Mouse (Mus musculus) embryonic facial prominence, embryonic 13.5 days (tissue): ENCODE measurements around the gene Parpbp. TPM values are rescaled to one million over a fixed set of nuclear protein-coding genes. Genes with fewer than 3 reads are reported as not detected.
A peak's percentile ranks its signal among the peaks of the same experiment; 100 is the strongest.

Source experiments
- ATAC-seq: fragments of 200-750 bp; cut with Nextera tagmentation; 2 replicates; pipeline ENCODE4 v1.8.0; 2017; ENCODE audit warnings: low read depth; ENCODE audit not compliant: insufficient number of reproducible peaks, insufficient read depth, low FRiP score, low TSS enrichment
- H3K27ac ChIP-seq: fragments of 300-500 bp; sonication (generic); 2 replicates; pipeline ENCODE4 v1.5.1; 2015; ENCODE audit warnings: moderate library complexity, mild to moderate bottlenecking, inconsistent platforms
- H3K27me3 ChIP-seq: fragments of 300-500 bp; sonication (generic); 2 replicates; pipeline ENCODE4 v1.6.1; 2015; ENCODE audit warnings: mild to moderate bottlenecking, inconsistent platforms
- H3K36me3 ChIP-seq: fragments of 300-500 bp; sonication (generic); 2 replicates; pipeline ENCODE4 v1.6.1; 2015; ENCODE audit warnings: mild to moderate bottlenecking, inconsistent platforms
- H3K4me1 ChIP-seq: fragments of 300-500 bp; sonication (generic); 2 replicates; pipeline ENCODE4 v1.6.1; 2015; ENCODE audit warnings: inconsistent platforms
- H3K4me2 ChIP-seq: fragments of 300-500 bp; sonication (generic); 2 replicates; pipeline ENCODE4 v1.6.1; 2015; ENCODE audit warnings: moderate library complexity, mild to moderate bottlenecking, inconsistent platforms
- H3K4me3 ChIP-seq: fragments of 300-500 bp; sonication (generic); 2 replicates; pipeline ENCODE4 v1.5.1; 2015; ENCODE audit warnings: mild to moderate bottlenecking, inconsistent platforms
- H3K9ac ChIP-seq: fragments of 300-500 bp; sonication (generic); 2 replicates; pipeline ENCODE4 v1.6.1; 2015; ENCODE audit warnings: mild to moderate bottlenecking, inconsistent platforms
- H3K9me3 ChIP-seq: fragments of 300-500 bp; sonication (generic); 2 replicates; pipeline ENCODE4 v1.6.1; 2016; ENCODE audit warnings: inconsistent platforms
- WGBS: fragments of 180-500 bp; shearing (Covaris S2); methylation state at CpG from one replicate; pipeline ENCODE4 v1.1.7; 2015; ENCODE audit warnings: mixed read lengths; 5-methylcytosine and 5-hydroxymethylcytosine counted together
- polyA plus RNA-seq: library from polyadenylated mRNA; unstranded; fragments of >200 nt; fragmentation: Nextera tagmentation; extraction: Ambion mirVana; gene quantifications from 2 replicates; pipeline ENCODE4 v1.2.1, GENCODE M21; 2015

Parpbp gene
- 10.6 and 11.9 TPM in 2 replicates for polyA plus RNA-seq

DNA sequence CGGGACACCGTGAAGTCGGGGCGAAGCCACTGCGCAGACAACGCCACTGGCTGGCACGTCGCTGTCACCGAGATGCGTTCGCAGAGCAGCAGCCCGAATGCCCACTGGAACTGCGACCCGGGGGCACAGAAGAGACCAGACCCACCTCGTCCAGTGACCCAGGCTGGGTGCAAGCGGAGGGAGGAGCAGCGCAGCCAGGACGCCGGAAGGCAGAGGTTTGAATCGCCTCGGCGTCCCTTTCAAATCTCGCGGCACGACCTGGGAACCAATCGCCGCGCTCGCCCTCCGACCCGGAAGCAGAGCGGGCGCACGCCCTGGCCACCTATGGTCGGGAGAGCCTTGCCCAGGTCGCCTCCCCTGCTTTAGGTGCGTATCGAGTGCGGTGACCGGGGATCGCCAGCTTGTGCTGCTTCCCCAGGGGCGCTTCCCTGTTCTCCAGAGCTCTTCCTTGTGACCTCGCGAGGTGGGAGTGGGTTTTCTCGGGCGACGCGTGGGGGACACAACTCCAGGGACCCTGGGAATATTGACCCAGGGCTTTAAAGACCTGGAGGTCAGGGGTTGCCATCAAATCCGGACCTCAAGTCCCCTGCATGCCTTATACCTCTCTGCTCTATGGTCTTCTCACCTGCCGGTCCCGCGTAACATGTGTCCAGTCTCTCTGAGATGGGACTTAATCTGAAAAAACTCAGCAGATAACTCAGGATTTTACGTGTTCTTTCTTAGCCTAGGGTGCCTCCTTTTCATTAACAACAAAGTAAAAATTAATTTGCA is at the start of gene Parpbp, which contains the start of gene Nup37:
Parpbp (minus strand) TSS at position 235 of the 771 bp plus-strand sequence.
Nup37 (plus strand) TSS at position 286 of the 771 bp plus-strand sequence.
- H3K4me3 ChIP-seq: peak within 1 kb of the TSS; percentile 68
- no peak within 1 kb of the TSS for H3K27ac ChIP-seq
- peak within 1 kb of the TSS; percentile 88 for H3K4me2 ChIP-seq
- peaks cover 24% of the 10 kb centered on the region for H3K4me1 ChIP-seq
- H3K36me3 ChIP-seq: peaks cover 29% of the 10 kb centered on the region
- no peaks in the 10 kb centered on the region for H3K9me3 ChIP-seq
- H3K27me3 ChIP-seq: no peaks in the 10 kb centered on the region
- under 1% methylated on average over 53 of the region's 53 CpGs for WGBS
- peak within 1 kb of the TSS; percentile 79 for H3K9ac ChIP-seq
- ATAC-seq: peak; percentile 84; the same call in 1 of the 2 replicates

- Histone ChIP-seq H3K9ac (no peak overlapping the region), H3K9me3 (no peaks in the 10 kb centered on the region), H3K4me3 (no peak overlapping the region), H3K27ac (no peak overlapping the region), H3K4me1 (no peaks in the 10 kb centered on the region), H3K27me3 (no peaks in the 10 kb centered on the region), H3K36me3 (peaks cover 18% of the 10 kb centered on the region), H3K4me2 (no peak overlapping the region)
- no peak for ATAC-seq
- 62% methylated on average over 7 of the region's 7 CpGs for WGBS
Observed at GRCm38 (mm10) chr10:88167438-88168077, 20.8 kb upstream of the Parpbp start.

- no peak overlapping the region for H3K9ac ChIP-seq
- H3K27me3 ChIP-seq: no peaks in the 10 kb centered on the region
- no peak for ATAC-seq
- no peaks in the 10 kb centered on the region for H3K4me1 ChIP-seq
- no peak overlapping the region for H3K27ac ChIP-seq
- peaks cover 26% of the 10 kb centered on the region for H3K36me3 ChIP-seq
- H3K4me3 ChIP-seq: no peak overlapping the region
- no peak overlapping the region for H3K4me2 ChIP-seq
- WGBS: 89% methylated on average over 3 of the region's 3 CpGs
- H3K9me3 ChIP-seq: no peaks in the 10 kb centered on the region
Observed at GRCm38 (mm10) chr10:88166158-88166557, 19.4 kb upstream of the Parpbp start.

DNA sequence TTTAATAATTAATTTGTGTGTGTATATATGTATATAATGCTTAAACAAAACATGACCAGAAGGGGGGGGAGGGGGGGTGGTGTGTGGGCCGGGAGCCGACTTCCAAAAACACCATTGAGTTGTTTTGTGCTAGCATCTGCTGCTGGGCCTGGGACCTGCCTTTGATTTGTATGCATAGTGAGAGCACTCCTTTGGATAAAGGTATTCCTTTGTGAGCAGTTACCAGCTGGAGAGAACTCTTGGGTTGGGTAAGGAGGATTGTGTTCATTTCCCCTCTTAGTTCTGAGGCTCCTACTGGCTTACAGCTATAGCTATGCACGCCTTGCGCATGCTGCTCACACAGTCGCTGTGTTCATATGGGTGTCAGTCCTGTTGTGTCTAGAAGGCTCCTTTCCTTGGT is 15.9 kb upstream of the Parpbp start:
- no peak for ATAC-seq
- no peak overlapping the region for H3K27ac ChIP-seq
- 95% methylated on average over 5 of the region's 5 CpGs for WGBS

DNA sequence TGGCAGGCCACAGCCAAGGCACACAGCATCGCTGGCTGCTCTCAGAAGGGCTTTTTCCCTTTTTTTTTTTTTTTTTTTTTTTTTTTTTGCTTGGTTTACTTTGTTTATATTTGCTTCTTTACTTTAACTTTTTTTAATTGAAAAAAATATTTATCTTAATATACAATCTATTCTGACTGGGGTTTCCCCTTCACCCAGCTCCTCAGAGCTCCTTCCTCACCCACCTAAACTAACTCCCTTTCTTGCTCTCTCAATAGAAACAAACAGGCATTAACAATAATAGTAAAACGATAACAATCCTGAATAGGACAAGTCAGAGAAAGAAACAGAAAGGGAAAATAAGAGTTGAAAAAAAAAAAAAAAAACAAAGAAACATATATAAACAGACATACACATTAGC is 15.4 kb upstream of the Parpbp start:
- Histone ChIP-seq H3K36me3 (peaks cover 39% of the 10 kb centered on the region), H3K27ac (no peak overlapping the region), H3K9ac (no peak overlapping the region), H3K4me2 (no peak overlapping the region), H3K4me1 (no peaks in the 10 kb centered on the region), H3K4me3 (no peak overlapping the region), H3K27me3 (no peaks in the 10 kb centered on the region), H3K9me3 (no peaks in the 10 kb centered on the region)
- 98% methylated on average over 2 of the region's 2 CpGs for WGBS
- ATAC-seq: no peak

More for the DNA sequence above, 15.9 kb upstream of the Parpbp start:
- no peaks in the 10 kb centered on the region for H3K4me1 ChIP-seq
- H3K4me2 ChIP-seq: no peak overlapping the region
- peaks cover 39% of the 10 kb centered on the region for H3K36me3 ChIP-seq
- H3K27me3 ChIP-seq: no peaks in the 10 kb centered on the region
- H3K9me3 ChIP-seq: no peaks in the 10 kb centered on the region
- no peak overlapping the region for H3K9ac ChIP-seq
- no peak overlapping the region for H3K4me3 ChIP-seq

DNA sequence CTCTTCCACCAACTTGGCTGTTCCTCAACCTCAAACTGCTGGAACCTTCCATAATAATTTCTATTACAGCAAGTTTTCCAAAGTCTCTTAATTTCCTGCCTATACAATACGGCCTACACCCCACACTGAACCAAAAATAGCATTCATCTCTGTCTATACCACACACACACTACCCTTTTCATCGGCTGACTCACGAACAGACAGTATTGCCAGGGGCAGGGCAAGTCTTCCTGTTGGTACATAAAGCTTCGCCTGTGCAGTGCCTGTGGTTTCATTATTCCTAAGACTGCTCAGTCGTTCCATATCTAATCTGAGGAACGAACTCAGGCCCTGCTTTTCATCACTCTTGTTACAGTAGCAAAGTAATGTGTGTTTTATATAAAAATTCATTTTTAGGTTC is 4.9 kb upstream of the Parpbp start:
- Histone ChIP-seq H3K4me3 (no peak overlapping the region), H3K36me3 (peaks cover 55% of the 10 kb centered on the region), H3K4me1 (peaks cover 6% of the 10 kb centered on the region), H3K9ac (no peak overlapping the region), H3K27ac (no peak overlapping the region), H3K9me3 (no peaks in the 10 kb centered on the region), H3K4me2 (no peak overlapping the region), H3K27me3 (no peaks in the 10 kb centered on the region)
- ATAC-seq: no peak; the same call in 1 of the 2 replicates
- 60% methylated on average over 6 of the region's 6 CpGs for WGBS

DNA sequence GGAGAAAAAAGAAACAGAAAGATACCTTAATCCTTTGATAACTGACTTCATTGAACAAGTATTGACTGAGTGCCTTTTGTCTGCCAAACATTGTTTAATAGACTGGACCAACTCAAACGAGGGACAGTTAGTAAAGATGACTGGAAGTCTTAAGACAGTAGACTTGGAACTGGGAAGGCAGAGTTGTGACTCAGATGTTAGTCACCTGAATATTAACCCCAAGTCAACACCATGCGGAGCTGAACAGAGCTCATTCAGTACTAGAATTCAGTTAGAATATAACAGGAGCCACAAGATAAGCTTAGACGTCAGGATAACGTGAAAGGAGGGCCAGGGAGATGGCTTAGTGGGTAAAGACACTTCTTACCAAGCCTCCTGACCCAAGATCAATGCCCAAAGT is 3.6 kb upstream of the Parpbp start:
- no peak overlapping the region for H3K4me2 ChIP-seq
- no peak for ATAC-seq
- no peak overlapping the region for H3K27ac ChIP-seq
- no peak overlapping the region for H3K4me3 ChIP-seq
- peaks cover 17% of the 10 kb centered on the region for H3K4me1 ChIP-seq
- no peak overlapping the region for H3K9ac ChIP-seq
- no peaks in the 10 kb centered on the region for H3K27me3 ChIP-seq
- H3K36me3 ChIP-seq: peaks cover 48% of the 10 kb centered on the region
- no peaks in the 10 kb centered on the region for H3K9me3 ChIP-seq
- WGBS: 91% methylated on average over 4 of the region's 4 CpGs

GRCm38 (mm10) chr10:88146187-88146586 is 554 bp downstream of the Parpbp start:
- no peak for ATAC-seq
- Histone ChIP-seq H3K27ac (no peak overlapping the region), H3K36me3 (peaks cover 29% of the 10 kb centered on the region), H3K4me2 (peak overlapping the region; percentile 88), H3K4me3 (peak overlapping the region; percentile 68), H3K27me3 (no peaks in the 10 kb centered on the region), H3K4me1 (peaks cover 24% of the 10 kb centered on the region), H3K9me3 (no peaks in the 10 kb centered on the region), H3K9ac (peak overlapping the region; percentile 79)
- 23% methylated on average over 7 of the region's 7 CpGs for WGBS

- no peaks in the 10 kb centered on the region for H3K9me3 ChIP-seq
- H3K27me3 ChIP-seq: no peaks in the 10 kb centered on the region
- H3K9ac ChIP-seq: no peak overlapping the region
- ATAC-seq: no peak
- WGBS: 96% methylated on average over 16 of the region's 16 CpGs
- H3K4me2 ChIP-seq: no peak overlapping the region
- no peaks in the 10 kb centered on the region for H3K4me1 ChIP-seq
- H3K4me3 ChIP-seq: no peak overlapping the region
- no peak overlapping the region for H3K27ac ChIP-seq
- peaks cover 16% of the 10 kb centered on the region for H3K36me3 ChIP-seq
Observed at GRCm38 (mm10) chr10:88135630-88136029, 11.1 kb downstream of the Parpbp start.

GRCm38 (mm10) chr10:88119721-88120120 is 27.0 kb downstream of the Parpbp start:
- no peak for ATAC-seq
- Histone ChIP-seq H3K4me2 (no peak overlapping the region), H3K9me3 (no peaks in the 10 kb centered on the region), H3K4me3 (no peak overlapping the region), H3K27ac (no peak overlapping the region), H3K27me3 (no peaks in the 10 kb centered on the region), H3K9ac (no peak overlapping the region), H3K4me1 (no peaks in the 10 kb centered on the region), H3K36me3 (peaks cover 16% of the 10 kb centered on the region)

DNA sequence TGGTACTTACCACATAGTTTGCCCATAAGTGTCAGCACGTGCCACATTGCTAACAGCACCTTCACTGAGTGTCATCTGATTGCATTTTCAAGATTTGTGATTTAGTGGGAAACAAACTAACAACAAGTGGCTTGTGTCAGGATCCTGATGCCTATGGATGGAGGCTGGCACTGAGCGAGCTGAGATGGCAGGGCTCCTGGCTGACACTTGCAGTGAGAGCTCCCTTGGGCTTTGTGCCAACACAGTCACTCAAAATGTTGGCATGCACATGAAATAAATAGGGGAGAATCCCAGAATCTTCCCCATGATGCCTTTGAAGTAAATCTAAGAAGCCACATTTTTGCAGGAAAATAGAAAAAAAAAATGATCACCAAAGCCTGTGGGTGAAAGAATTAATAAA is 33.5 kb downstream of the Parpbp start:
- peaks cover 17% of the 10 kb centered on the region; the same call in 1 of the 2 replicates for H3K36me3 ChIP-seq
- WGBS: 91% methylated on average over 2 of the region's 2 CpGs

GRCm38 (mm10) chr10:88106169-88106568 is 40.6 kb downstream of the Parpbp start:
- Histone ChIP-seq H3K9ac (no peak overlapping the region), H3K4me3 (no peak overlapping the region), H3K4me1 (no peaks in the 10 kb centered on the region), H3K36me3 (peaks cover 9% of the 10 kb centered on the region; the same call in 1 of the 2 replicates), H3K27me3 (no peaks in the 10 kb centered on the region), H3K27ac (no peak overlapping the region), H3K4me2 (no peak overlapping the region), H3K9me3 (no peaks in the 10 kb centered on the region)
- ATAC-seq: no peak
- WGBS: 86% methylated on average over 2 of the region's 2 CpGs

More for the DNA sequence above, 33.5 kb downstream of the Parpbp start:
- no peaks in the 10 kb centered on the region for H3K27me3 ChIP-seq
- no peaks in the 10 kb centered on the region for H3K4me1 ChIP-seq
- ATAC-seq: no peak
- H3K9me3 ChIP-seq: no peaks in the 10 kb centered on the region
- H3K9ac ChIP-seq: no peak overlapping the region
- no peak overlapping the region for H3K4me3 ChIP-seq
- H3K27ac ChIP-seq: no peak overlapping the region
- no peak overlapping the region for H3K4me2 ChIP-seq
